Mouse (Mus musculus) cortical plate, adult 2 months (tissue): ENCODE measurements around the gene Riok1.

Experiments used
- CTCF ChIP-seq: fragments of 200-500 bp; IDR thresholded peaks from 2 replicates; pipeline ENCODE4 v1.5.1; 2011; ENCODE audit warnings: mild to moderate bottlenecking, control low read depth, low read length; ENCODE audit not compliant: insufficient read depth; ENCODE audit errors: extremely low read depth
- POLR2A ChIP-seq: fragments of 200-500 bp; IDR thresholded peaks from 2 replicates; pipeline ENCODE4 v1.6.1; 2011; ENCODE audit warnings: mild to moderate bottlenecking, low read length, control low read depth; ENCODE audit not compliant: insufficient read depth; ENCODE audit errors: extremely low read depth

GRCm38 (mm10) chr13:38012436-38012835 lies 24.4 kb upstream of the Riok1 start:
- TF ChIP-seq CTCF (no peak), POLR2A (no peak)
